ENCODE assay signal across 8 mouse cellular contexts in genomic region chr6:116651437-116652118, GRCm38 (mm10). TPM values are rescaled to one million over a fixed set of nuclear protein-coding genes. Genes with fewer than 3 reads are reported as not detected.
A peak's percentile ranks its signal among the peaks of the same experiment; 100 is the strongest.
DNase-seq lines count a peak whose midpoint lies in the region; ATAC-seq lines count a peak whose summit lies in the region.

No protein-coding gene starts in this region.

- H3K9ac ChIP-seq in heart, embryonic 13.5 days = peak overlapping the region; percentile 77
- H3K9ac ChIP-seq in neural tube, embryonic 13.5 days = no peak overlapping the region

- H3K27me3 ChIP-seq in heart, embryonic 13.5 days (replicated peaks) = no peaks in the 10 kb centered on the region
- no peaks in the 10 kb centered on the region for H3K27me3 ChIP-seq in neural tube, embryonic 13.5 days

- H3K36me3 ChIP-seq in heart, embryonic 13.5 days = no peaks in the 10 kb centered on the region
- H3K36me3 ChIP-seq in neural tube, embryonic 13.5 days = no peaks in the 10 kb centered on the region

- peaks cover 43% of the 10 kb centered on the region for H3K4me1 ChIP-seq in heart, embryonic 13.5 days
- H3K4me1 ChIP-seq in neural tube, embryonic 13.5 days (replicated peaks) = peaks cover 10% of the 10 kb centered on the region

- H3K9me3 ChIP-seq in heart, embryonic 13.5 days = no peaks in the 10 kb centered on the region
- no peaks in the 10 kb centered on the region for H3K9me3 ChIP-seq in neural tube, embryonic 13.5 days

- DNase-seq in testis, postnatal 10 days (ENCODE audit: low spot score) = peak; percentile 53
- no peak for DNase-seq in testis, postnatal 14 days (ENCODE audit: low spot score)
- peak; percentile 70 to 81 for DNase-seq in kidney, postnatal 36 days
- no peak for DNase-seq in retina, postnatal 1 day
- no peak for DNase-seq in thymus, postnatal 10 days (ENCODE audit: low spot score in 2 of 2)

- H3K4me2 ChIP-seq in heart, embryonic 13.5 days = peak overlapping the region; percentile 62
- 0 out of 2 replicates have a peak overlapping the region, but pooled peaks have one; percentile 1 for H3K4me2 ChIP-seq in neural tube, embryonic 13.5 days

- H3K27ac ChIP-seq in heart, embryonic 13.5 days (replicated peaks) = peak overlapping the region; percentile 83
- H3K27ac ChIP-seq in neural tube, embryonic 13.5 days (replicated peaks) = no peak overlapping the region

- peak overlapping the region; percentile 43 for H3K4me3 ChIP-seq in heart, embryonic 13.5 days
- H3K4me3 ChIP-seq in neural tube, embryonic 13.5 days = no peak overlapping the region

- 53% methylated on average over 20 of the region's 20 CpGs for WGBS in heart, embryonic 13.5 days
- WGBS in neural tube, embryonic 13.5 days = 82% methylated on average over 20 of the region's 20 CpGs

- ATAC-seq in heart, embryonic 13.5 days (ENCODE audit: extremely low read depth, insufficient number of reproducible peaks, low FRiP score, low TSS enrichment) = no peak
- ATAC-seq in neural tube, embryonic 13.5 days (ENCODE audit: low read depth) = no peak
- no peak for ATAC-seq in cerebellum, adult (ENCODE audit: insufficient number of reproducible peaks, low FRiP score, low TSS enrichment)

RNA-seq across cellular contexts. Expression of gene Depp1, which starts 1.2 kb away (rescaled TPM):
- 16.1 and 17.5 TPM in 2 replicates for polyA plus RNA-seq in heart, embryonic 13.5 days (2015; fragmentation: Nextera tagmentation; extraction: Ambion mirVana)
- polyA plus RNA-seq in neural tube, embryonic 13.5 days (2015; fragmentation: Nextera tagmentation; extraction: Ambion mirVana) = 11.0 and 14.5 TPM in 2 replicates

RNA-seq across cellular contexts. Expression of gene Rassf4, which starts 22.2 kb away (rescaled TPM):
- polyA plus RNA-seq in heart, embryonic 13.5 days (2015; fragmentation: Nextera tagmentation; extraction: Ambion mirVana) = 5.5 and 6.4 TPM in 2 replicates
- 24.0 and 25.3 TPM in 2 replicates for polyA plus RNA-seq in neural tube, embryonic 13.5 days (2015; fragmentation: Nextera tagmentation; extraction: Ambion mirVana)

RNA-seq across cellular contexts. Expression of gene Zfp422, which starts 22.8 kb away (rescaled TPM):
- 82.4 and 83.3 TPM in 2 replicates for polyA plus RNA-seq in heart, embryonic 13.5 days (2015; fragmentation: Nextera tagmentation; extraction: Ambion mirVana)
- polyA plus RNA-seq in neural tube, embryonic 13.5 days (2015; fragmentation: Nextera tagmentation; extraction: Ambion mirVana) = 160 and 182 TPM in 2 replicates

Comparison
In these comparisons a context has a peak if more than half of its experiments do, and no peak if none do; other contexts are left out.
1. DNase-seq: peak in testis, postnatal 10 days (single experiment) and kidney, postnatal 36 days (2 of 2); none in testis, postnatal 14 days (single experiment), retina, postnatal 1 day (single experiment) and thymus, postnatal 10 days (0 of 2).